Mouse (Mus musculus) adrenal gland, postnatal 25 days (tissue): ENCODE measurements around the gene Osm. TPM values are rescaled to one million over a fixed set of nuclear protein-coding genes. Genes with fewer than 3 reads are reported as not detected.

ENCODE experiments used
- DNase-seq: peaks from one replicate; pipeline ENCODE4 v3.0.0; 2021; ENCODE audit warnings: mixed read lengths
- total RNA-seq: library from RNA; stranded (reverse); gene quantifications from 2 replicates; pipeline ENCODE4 v1.2.3, GENCODE M21; 2021

Osm gene
- total RNA-seq, 1 experiment from 2014 or later, result not detected

DNA sequence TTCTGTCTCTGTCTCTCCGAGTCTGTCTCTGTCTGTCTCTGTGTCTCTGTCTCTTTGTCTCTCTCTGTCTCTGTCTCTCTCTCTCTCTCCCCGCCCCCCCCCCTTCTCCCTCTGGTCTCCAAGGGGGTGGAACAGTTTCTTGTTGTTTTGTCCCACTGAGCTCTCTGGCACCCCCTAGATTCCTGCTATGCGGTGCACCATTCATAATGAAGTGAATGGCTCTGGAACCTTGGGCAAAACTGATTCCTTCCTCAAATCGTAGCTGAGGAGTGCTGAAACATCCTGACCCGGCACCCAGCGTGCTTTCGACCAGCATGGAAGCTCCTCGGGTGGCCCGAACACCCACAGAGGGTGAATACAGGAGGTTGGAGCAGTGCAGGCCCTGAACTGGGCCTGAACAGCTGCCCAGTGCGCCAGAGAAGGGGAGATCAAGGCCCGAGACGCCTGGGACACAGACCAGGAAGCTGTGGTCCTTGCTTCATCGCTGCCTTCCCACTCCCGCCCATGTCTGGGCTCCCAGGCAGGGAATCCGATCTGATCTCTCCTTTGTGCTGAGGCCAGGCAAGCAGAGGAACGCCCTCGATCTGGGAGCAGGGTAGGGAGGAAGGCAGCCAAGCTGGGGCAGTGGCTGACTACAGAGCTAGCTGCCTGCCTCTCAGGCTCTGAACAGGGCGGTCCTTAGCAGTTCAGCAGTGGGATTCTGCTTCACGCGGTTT lies 34.7 kb downstream of the Osm start:
- DNase-seq, result no peak

DNA sequence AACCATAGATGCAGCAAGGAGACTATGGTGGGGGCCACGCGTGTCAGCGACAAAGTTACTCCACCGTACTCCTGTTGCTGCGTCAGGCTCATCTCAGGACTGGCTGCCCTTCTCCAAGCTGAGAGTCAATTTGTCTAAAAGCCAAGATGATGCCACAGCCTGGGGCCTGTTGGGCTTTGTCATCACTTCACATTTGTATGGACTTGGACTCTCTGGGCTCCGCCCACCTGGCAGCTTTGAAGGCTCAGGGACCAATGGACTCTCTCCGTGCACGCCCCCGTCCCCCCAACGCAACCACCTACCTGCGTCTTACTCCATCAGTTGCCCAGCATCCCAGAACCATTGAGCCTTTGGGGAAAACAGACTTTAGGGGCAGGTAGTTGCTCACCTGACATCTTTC lies 35.3 kb downstream of the Osm start:
- DNase-seq, result no peak

DNA sequence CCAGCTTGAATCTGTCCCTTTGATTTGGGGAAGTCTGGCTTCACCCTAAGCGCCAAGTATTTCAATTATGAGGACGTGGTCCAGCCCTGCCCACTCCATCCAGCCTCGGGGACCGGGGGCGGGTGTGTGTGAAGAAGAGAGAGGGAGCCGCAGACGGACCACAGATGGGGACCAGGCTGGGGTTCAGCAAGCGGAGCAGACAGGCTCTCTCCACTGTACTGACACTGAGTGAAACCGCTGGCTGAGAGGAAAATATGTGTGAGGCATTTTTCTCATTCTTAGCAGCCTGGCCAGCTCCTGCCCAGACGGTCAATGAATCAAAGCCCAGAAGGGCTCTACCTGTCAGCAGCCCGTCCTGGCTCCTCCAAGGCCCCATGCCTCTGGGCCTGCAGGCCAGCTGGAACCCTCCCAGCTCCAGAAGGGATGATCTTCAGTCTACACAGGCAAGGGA lies 40.2 kb downstream of the Osm start:
- no peak for DNase-seq

DNA sequence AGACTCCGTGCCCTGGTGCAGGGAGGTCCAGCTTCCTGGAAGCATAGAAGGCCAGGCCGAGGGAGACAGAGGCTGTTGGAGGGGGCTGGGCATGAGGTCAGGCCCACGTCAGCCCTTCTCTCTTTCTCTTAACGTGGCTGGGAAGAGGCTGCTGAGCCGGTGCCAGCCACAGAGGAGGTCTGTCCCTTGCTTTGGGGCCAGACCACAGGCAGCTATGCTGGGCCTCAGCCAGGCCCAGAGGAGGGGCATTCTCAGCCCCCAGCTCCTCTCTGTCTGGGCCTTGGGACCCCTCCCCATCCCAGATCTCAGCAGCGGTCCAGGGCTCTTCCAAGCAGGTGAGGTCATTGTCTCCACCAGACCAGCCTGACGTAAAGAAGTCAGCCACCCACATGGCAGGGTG lies 43.7 kb downstream of the Osm start:
- no peak for DNase-seq

DNA sequence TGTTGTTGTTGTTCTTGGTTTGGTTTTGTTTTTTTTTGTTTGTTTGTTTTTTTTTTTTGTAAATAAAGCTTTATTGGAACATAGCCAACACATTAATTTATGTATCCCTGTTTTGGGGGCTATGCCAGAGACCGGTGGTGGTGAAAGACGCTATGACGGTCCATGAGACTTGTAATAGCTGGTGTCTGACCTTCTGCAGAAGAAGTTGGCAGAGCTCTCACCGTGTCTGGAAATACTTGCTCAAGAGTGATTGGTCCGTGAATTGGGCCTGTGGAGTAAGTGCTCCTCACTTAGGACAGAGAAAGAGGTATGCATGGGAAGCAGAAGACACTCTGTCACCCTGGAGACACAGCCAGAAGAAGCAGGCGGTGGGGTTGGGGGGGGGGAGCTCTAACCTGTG lies 45.6 kb downstream of the Osm start:
- DNase-seq, result no peak

DNA sequence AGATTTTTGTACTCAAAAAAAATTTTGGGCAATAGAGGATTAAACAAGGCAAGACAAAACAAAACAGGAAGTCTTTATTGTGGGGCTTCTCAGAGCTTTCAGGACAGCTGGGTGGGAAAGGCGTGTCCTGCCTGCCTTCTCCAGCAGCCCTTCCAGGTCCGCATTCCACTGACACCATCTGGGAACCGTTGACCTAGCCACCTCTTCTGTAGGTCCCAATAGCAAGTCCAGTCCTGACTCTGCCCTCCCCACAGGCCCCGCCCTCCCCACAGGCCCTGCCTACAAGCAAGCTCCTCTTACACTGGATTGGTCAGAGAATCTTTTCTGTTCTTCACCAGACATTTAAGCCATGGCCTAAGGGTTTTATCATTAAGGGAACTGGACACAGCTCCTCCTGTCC lies 47.4 kb downstream of the Osm start:
- no peak for DNase-seq

DNA sequence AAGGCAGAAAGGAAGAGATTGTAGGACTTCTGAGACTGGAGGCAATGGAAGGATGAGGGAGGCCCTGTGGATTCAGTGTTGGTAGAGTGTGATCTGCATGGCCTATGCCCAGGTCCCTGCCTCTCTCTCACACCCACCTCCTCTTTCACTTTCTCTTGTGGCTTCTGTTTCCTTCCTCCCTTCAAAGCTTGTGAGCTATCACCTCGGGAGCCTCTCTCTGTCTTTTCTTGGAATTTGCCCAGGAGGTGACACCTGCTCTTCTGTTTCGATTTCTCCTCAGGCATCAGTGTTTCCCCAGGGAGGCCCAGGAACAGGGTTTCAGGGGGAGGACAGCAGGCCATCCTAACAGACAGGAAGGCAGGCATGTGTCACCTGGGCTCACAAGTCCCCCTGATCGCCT lies 53.1 kb downstream of the Osm start:
- DNase-seq, result no peak

Other genes with a start within 250 kb of the Osm start
- 5.8 and 7.7 TPM in 2 replicates for gene Sec14l4, start 205.0 kb upstream of the Osm start, total RNA-seq
- not detected in 2 replicates for gene Sec14l3, start 171.6 kb upstream of the Osm start, total RNA-seq
- gene Mtfp1, start 141.0 kb upstream of the Osm start, total RNA-seq, result 14.5 and 21.9 TPM in 2 replicates
- 1.8 and 4.1 TPM in 2 replicates for gene Sec14l2, start 113.0 kb upstream of the Osm start, total RNA-seq
- gene Rnf215, start 101.2 kb upstream of the Osm start, total RNA-seq, result 26.1 and 31.6 TPM in 2 replicates
- 11.8 and 14.0 TPM in 2 replicates for gene Ccdc157, start 76.1 kb upstream of the Osm start, total RNA-seq
- 42.1 and 45.6 TPM in 2 replicates for gene Sf3a1, start 76.1 kb upstream of the Osm start, total RNA-seq
- 15.6 and 15.8 TPM in 2 replicates for gene Tbc1d10a, start 49.6 kb upstream of the Osm start, total RNA-seq
- 3.0 and 4.1 TPM in 2 replicates for gene Castor1, start 18.2 kb upstream of the Osm start, total RNA-seq
- 0.09 TPM in 1 of 2 replicates, not detected in the other for gene Lif, start 21.1 kb downstream of the Osm start, total RNA-seq
- gene Hormad2, start 204.7 kb downstream of the Osm start, total RNA-seq, result 0.95 and 1.6 TPM in 2 replicates